Mouse (Mus musculus) cerebellum, adult 8-10 months (tissue): ENCODE data around the gene Med16.

ENCODE experiments used
- DNase-seq: peaks from one replicate; pipeline ENCODE4 v3.0.0; 2022

The Med16 gene

DNA sequence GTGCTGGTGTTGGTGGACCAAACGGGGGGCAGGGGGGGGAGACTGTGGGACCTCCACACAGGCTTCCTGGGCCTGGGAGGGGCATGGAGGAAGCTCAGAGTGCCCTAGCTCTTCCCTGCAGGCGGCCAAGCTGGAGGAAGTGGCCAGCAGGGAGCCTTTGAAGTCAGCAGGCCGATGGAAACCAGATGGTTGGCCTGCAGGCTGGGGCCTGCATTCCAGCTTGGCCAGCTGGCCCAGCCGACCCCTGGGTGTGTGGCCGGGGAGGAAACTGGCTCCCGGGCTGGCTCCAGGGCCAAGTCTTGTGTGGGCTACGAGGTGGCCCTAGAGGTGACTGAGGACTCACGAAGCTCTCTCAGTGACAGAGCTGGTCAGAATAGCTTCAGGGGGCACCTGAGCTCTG is 24.0 kb upstream of the Med16 start:
- DNase-seq, result no peak

GRCm38 (mm10) chr10:79931797-79932196 is 23.1 kb upstream of the Med16 start:
- DNase-seq, result no peak

GRCm38 (mm10) chr10:79930826-79931186 is 22.1 kb upstream of the Med16 start:
- DNase-seq, result no peak

- DNase-seq, result no peak
These were observed 21.5 kb upstream of the Med16 start for GRCm38 (mm10) chr10:79929967-79930825.

GRCm38 (mm10) chr10:79928907-79929701 is 20.4 kb upstream of the Med16 start:
- no peak for DNase-seq

GRCm38 (mm10) chr10:79928030-79928694 is 19.4 kb upstream of the Med16 start:
- DNase-seq, result no peak

DNA sequence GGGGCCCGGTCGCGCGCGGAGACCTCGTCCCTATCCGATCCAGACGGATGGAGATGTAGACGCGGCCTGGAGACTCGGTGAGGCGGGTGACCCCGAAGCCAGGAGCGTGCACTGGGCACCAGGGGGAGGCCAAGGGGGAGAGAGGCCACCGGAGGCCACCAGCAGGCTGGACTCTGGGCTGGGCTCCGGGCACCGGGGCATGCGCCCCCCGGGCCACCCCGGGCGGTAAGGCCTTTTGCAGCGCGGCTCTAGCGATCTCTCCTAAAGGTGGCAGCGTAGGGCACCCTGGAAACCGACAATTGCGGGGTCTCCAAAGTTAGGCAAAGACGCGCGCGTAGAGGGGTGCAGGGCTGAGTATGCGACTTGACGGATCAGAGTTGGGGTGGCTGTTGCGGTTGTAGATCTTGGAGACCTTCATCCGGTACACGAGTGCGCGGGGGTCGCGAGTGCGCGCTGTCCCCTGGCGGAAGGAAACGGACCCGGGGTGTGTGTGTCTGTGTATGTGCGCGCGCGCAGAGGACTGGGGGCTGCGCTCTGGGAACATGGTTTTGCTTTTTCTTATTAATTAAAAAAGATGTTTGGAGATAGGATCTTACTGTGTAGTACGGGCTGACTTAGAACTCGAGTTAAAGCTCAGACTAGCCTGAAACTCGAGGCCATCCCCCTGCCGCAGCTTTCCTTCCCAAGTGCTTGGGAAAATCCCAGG is 18.8 kb upstream of the Med16 start:
- DNase-seq, result no peak

GRCm38 (mm10) chr10:79926491-79927323 is 18.0 kb upstream of the Med16 start, which contains the start of gene Arid3a:
Arid3a (plus strand) TSS chr10:79927043.
- DNase-seq, result peak; percentile 86

- no peak for DNase-seq
These were observed 17.2 kb upstream of the Med16 start for GRCm38 (mm10) chr10:79925785-79926490.

- peak; percentile 98 for DNase-seq
These were observed 16.5 kb upstream of the Med16 start for GRCm38 (mm10) chr10:79924998-79925784.

DNA sequence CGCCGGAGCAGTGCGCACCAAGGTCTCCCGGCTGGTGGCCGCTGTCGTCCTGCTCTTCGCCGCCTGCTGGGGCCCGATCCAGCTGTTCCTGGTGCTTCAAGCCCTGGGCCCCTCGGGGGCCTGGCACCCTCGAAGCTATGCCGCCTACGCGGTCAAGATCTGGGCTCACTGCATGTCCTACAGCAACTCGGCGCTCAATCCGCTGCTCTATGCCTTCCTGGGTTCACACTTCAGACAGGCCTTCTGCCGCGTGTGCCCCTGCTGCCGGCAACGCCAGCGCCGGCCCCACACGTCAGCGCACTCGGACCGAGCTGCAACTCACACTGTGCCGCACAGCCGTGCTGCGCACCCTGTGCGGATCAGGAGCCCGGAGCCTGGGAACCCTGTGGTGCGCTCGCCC is 12.8 kb upstream of the Med16 start:
- no peak for DNase-seq

GRCm38 (mm10) chr10:79920958-79921535 is 12.3 kb upstream of the Med16 start, which contains the start of gene R3hdm4:
R3hdm4 (minus strand) TSS chr10:79921208.
- DNase-seq, result no peak

DNA sequence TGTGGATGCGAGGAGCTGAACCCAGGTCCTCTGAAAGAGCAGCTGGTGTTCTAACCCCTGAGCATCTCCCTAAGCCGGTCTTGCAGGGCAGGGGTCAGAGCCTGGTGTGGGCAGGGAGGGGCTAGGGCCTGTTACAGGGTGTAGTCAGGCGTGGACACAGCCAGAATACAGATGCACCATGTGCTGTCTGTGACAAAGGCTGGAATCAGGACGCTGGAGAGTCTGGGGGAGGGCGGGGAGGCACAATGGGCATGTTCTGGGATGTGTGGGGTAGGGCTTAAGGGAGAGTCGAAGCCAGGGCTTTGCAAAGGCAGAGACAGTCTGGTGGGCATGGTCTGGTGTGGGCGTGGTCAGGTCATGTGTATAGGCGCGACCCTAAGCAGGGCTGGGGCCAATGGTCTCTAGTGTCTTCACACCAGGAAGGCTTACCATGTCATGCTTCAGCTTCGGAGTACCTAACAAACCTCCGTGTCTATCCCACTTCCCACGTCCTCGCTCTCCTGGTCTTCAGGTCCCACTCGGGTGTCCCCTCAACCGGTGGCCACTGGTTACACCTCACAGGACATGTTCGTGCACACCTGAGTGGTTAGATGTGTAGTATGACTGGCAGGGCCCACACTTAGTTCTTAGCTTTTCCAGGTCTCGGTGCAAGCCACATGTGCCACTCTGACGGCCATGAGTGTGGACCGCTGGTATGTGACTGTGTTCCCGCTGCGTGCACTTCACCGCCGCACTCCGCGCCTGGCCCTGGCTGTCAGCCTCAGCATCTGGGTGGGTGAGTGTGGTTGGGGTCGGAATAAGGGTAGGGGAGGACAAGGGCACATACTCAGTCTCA is 11.6 kb upstream of the Med16 start:
- no peak for DNase-seq

DNA sequence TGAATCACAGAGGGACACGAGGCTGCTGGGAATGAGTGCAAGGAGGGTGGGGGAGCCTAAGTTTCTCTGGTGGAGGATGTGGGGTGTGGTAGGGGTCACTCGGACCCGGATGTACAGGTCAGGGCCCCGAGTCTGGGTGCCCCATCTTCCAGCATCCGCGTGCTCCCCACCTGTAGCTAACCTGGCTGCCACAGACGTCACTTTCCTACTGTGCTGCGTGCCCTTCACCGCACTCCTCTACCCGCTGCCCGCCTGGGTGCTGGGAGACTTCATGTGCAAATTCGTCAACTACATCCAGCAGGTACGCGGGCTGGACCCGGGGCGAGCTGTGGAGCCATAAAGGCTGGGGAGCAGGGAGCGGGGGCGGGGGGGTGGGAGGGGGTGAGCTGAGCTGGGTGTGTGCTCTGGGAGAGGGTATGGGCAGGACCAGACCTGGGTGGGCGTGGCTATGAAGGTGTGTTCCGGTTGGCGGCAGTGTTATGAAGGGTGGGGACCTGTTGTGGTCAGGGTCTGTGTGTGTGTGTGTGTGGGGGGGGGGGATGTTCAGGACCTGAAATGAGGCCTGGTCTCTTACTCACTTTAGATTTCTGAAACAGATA is 10.6 kb upstream of the Med16 start:
- DNase-seq, result no peak

- no peak for DNase-seq
These were observed 9.7 kb upstream of the Med16 start for GRCm38 (mm10) chr10:79918231-79919078.

- no peak for DNase-seq
These were observed 8.9 kb upstream of the Med16 start for GRCm38 (mm10) chr10:79917532-79918100.
